Mouse (Mus musculus) heart, embryonic 13.5 days (tissue): ENCODE results near the gene Nupl2. TPM values are rescaled to one million over a fixed set of nuclear protein-coding genes. Genes with fewer than 3 reads are reported as not detected.
A peak's percentile ranks its signal among the peaks of the same experiment; 100 is the strongest.

Source experiments
- ATAC-seq: fragments of 200-750 bp; cut with Nextera tagmentation; 2 replicates; pipeline ENCODE4 v1.8.0; 2017; ENCODE audit warnings: moderate TSS enrichment; ENCODE audit not compliant: insufficient number of reproducible peaks, low FRiP score, low TSS enrichment; ENCODE audit errors: extremely low read depth
- H3K27ac ChIP-seq: fragments of 300-500 bp; sonication (generic); replicated peaks from 2 replicates; pipeline ENCODE4 v1.5.1; 2015; ENCODE audit warnings: moderate library complexity, mild to moderate bottlenecking, inconsistent platforms
- H3K27me3 ChIP-seq: fragments of 300-500 bp; sonication (generic); replicated peaks from 2 replicates; pipeline ENCODE4 v1.6.1; 2015; ENCODE audit warnings: mild to moderate bottlenecking, inconsistent platforms
- H3K36me3 ChIP-seq: fragments of 300-500 bp; sonication (generic); 2 replicates; pipeline ENCODE4 v1.6.1; 2015; ENCODE audit warnings: mild to moderate bottlenecking, inconsistent platforms
- H3K4me1 ChIP-seq: fragments of 300-500 bp; sonication (generic); 2 replicates; pipeline ENCODE4 v1.6.1; 2015; ENCODE audit warnings: inconsistent platforms
- H3K4me2 ChIP-seq: fragments of 300-500 bp; sonication (generic); 2 replicates; pipeline ENCODE4 v1.6.1; 2015; ENCODE audit warnings: inconsistent platforms, mild to moderate bottlenecking, moderate library complexity
- H3K4me3 ChIP-seq: fragments of 300-500 bp; sonication (generic); 2 replicates; pipeline ENCODE4 v1.5.1; 2015; ENCODE audit warnings: moderate library complexity, mild to moderate bottlenecking, inconsistent platforms
- H3K9ac ChIP-seq: fragments of 300-500 bp; sonication (generic); 2 replicates; pipeline ENCODE4 v1.6.1; 2015; ENCODE audit warnings: inconsistent platforms, mild to moderate bottlenecking, moderate library complexity
- H3K9me3 ChIP-seq: fragments of 300-500 bp; sonication (generic); 2 replicates; pipeline ENCODE4 v1.6.1; 2016; ENCODE audit warnings: inconsistent platforms
- WGBS: fragments of 180-500 bp; shearing (Covaris S2); methylation state at CpG from one replicate; pipeline ENCODE4 v1.1.7; 2015; ENCODE audit warnings: mixed read lengths; 5-methylcytosine and 5-hydroxymethylcytosine counted together
- polyA plus RNA-seq: library from polyadenylated mRNA; unstranded; fragments of >200 nt; fragmentation: Nextera tagmentation; extraction: Ambion mirVana; gene quantifications from 2 replicates; pipeline ENCODE4 v1.2.1, GENCODE M21; 2015

Nupl2 gene
- polyA plus RNA-seq, 1 experiment from 2014 or later = 12.7 TPM

DNA sequence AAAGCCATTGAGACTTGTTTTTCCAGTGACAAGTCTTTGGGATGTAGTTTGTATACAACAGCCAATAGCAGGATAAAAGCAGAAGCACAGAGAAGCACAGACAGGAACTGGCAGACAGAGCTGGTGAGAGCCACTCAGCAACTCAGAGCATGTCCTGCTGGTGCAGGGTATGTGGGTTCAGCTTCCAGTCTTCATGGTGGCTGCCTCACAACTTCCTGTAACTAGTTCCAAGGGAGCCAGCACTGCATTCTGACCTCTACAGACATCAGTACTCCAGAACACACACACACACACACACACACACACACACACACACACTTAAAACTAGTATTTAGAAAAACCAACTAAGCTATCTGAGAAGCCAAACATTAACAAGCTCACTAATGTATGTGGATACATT, 7.3 kb downstream of the Nupl2 start:
- Histone ChIP-seq H3K4me3 (no peak overlapping the region), H3K36me3 (peaks cover 67% of the 10 kb centered on the region), H3K27ac (no peak overlapping the region), H3K9me3 (no peaks in the 10 kb centered on the region), H3K4me2 (no peak overlapping the region), H3K4me1 (no peaks in the 10 kb centered on the region), H3K27me3 (no peaks in the 10 kb centered on the region), H3K9ac (no peak overlapping the region)
- ATAC-seq = no peak

DNA sequence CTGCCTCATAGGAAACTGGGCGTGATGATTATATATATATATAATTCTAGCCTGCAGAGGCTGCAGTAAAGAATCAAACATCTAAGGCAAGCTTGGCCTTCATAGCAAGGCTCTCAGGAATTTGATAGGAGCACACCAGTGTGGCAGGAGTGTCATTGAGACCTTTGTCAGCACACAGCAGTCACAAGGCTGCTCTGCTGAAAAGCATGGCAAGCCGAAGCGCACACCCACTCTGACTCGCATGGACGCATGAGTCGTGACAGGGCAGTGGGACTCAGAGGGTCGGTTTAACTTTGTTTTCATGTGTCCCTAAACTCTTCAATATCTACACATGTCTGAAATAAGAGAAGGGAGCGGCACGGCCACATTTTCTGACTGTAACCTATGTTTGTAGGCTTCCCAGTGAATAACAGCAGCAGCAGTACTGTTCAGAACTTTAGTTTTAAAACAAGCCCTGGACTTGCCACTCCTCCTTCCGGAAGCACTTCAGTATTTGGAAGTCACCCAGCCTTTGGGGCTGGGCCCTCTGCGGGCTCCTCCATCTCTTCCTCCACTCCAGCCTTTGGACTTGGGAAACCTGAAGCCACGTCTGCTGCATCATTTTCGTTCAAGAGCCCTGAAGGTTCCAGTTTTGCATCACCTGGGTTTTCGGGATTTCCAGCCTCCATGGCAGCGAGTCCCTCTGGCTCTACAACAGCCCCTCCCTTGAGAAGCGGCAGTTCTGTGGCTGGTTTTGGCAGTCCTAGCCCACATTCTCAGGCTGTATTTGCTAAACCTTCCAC, 16.9 kb downstream of the Nupl2 start:
- Histone ChIP-seq H3K27me3 (no peaks in the 10 kb centered on the region), H3K36me3 (peaks cover 72% of the 10 kb centered on the region), H3K4me3 (no peak overlapping the region), H3K27ac (peak overlapping the region; percentile 68), H3K4me2 (no peak overlapping the region; the same call in 1 of the 2 replicates), H3K4me1 (peaks cover 7% of the 10 kb centered on the region; the same call in 1 of the 2 replicates), H3K9ac (no peak overlapping the region), H3K9me3 (0 out of 2 replicates have a peak, but pooled peaks cover 7% of the 10 kb centered on the region)
- 79% methylated on average over 16 of the region's 16 CpGs for WGBS
- no peak for ATAC-seq

DNA sequence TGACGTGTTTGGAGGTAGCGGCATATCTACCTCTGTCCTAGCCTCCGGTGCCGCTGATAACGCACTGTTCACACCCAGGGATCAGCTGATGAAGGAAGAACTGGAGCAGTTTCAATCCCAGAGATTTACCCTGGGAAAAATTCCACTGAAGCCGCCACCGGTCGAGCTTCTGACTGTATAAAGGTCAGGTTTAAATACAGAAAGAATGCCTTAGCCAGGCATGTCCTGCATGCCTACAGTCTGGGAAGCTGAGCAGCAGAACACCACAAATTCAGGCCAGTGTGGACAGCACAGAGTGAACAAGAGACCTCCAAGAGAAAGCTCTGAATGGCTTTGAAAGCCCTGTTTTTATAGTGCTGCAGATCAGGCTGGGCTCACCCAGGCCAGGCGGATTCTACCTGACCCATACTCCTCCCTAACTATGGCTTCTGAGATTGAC, 17.6 kb downstream of the Nupl2 start:
- H3K4me3 ChIP-seq = no peak overlapping the region
- ATAC-seq = no peak
- peaks cover 67% of the 10 kb centered on the region for H3K36me3 ChIP-seq
- peak overlapping the region; percentile 68 for H3K27ac ChIP-seq
- H3K9ac ChIP-seq = no peak overlapping the region
- no peaks in the 10 kb centered on the region for H3K27me3 ChIP-seq
- H3K4me2 ChIP-seq = no peak overlapping the region; the same call in 1 of the 2 replicates
- H3K9me3 ChIP-seq = 0 out of 2 replicates have a peak, but pooled peaks cover 8% of the 10 kb centered on the region
- WGBS = 70% methylated on average over 9 of the region's 9 CpGs
- H3K4me1 ChIP-seq = peaks cover 7% of the 10 kb centered on the region; the same call in 1 of the 2 replicates

DNA sequence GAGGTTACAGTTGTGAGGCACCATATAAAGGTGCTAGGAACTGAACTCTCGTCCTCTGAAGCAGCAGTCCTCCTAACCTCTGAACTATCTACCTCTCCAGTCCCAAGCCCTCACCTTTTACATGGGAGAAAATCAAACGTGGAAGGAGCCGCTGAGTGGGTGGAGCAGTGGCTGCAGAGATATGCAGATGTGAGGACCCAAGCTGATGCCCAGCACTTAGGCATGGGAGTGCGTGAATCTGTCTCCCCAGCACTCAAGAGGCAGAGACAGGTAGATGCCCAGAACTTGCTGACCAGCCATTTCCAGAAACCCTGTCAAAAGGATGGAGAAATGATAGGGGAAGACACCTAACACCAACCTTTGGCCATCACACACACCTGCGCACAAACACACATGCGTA, 18.3 kb downstream of the Nupl2 start:
- Histone ChIP-seq H3K9me3 (0 out of 2 replicates have a peak, but pooled peaks cover 8% of the 10 kb centered on the region), H3K4me3 (no peak overlapping the region), H3K27ac (no peak overlapping the region), H3K36me3 (peaks cover 59% of the 10 kb centered on the region), H3K27me3 (no peaks in the 10 kb centered on the region), H3K4me1 (peaks cover 7% of the 10 kb centered on the region; the same call in 1 of the 2 replicates), H3K4me2 (no peak overlapping the region), H3K9ac (no peak overlapping the region)
- 91% methylated on average over 6 of the region's 6 CpGs for WGBS
- no peak for ATAC-seq

DNA sequence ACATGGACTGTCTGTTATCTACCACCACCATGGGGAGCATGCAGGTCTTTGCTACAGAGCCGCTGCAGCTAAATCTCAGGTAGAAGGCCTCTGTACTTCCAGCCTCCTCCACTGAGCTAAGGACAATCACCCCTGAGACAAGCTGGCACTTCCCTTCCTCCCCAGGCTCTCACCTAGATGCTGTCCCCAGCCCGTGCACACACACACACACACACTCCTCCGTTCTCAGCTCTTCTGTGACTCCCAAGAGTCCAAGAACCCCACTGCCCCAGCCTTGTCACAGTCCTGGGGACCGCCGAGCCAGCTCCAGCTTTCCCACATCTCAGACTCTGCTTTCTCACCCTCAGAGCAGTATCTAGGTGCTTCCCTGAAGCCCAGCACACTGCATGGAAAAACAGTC, 19.2 kb downstream of the Nupl2 start:
- no peak for ATAC-seq
- Histone ChIP-seq H3K4me3 (no peak overlapping the region), H3K4me2 (no peak overlapping the region), H3K4me1 (peaks cover 7% of the 10 kb centered on the region; the same call in 1 of the 2 replicates), H3K27ac (no peak overlapping the region), H3K27me3 (no peaks in the 10 kb centered on the region), H3K36me3 (peaks cover 51% of the 10 kb centered on the region), H3K9me3 (0 out of 2 replicates have a peak, but pooled peaks cover 8% of the 10 kb centered on the region), H3K9ac (no peak overlapping the region)
- whole genome bisulfite sequencing = 83% methylated on average over 5 of the region's 5 CpGs

- 71% methylated on average over 4 of the region's 4 CpGs for WGBS
- no peak for ATAC-seq
- no peaks in the 10 kb centered on the region; the same call in 1 of the 2 replicates for H3K27me3 ChIP-seq
Observed at GRCm38 (mm10) chr5:24188476-24188875, 23.7 kb downstream of the Nupl2 start.

DNA sequence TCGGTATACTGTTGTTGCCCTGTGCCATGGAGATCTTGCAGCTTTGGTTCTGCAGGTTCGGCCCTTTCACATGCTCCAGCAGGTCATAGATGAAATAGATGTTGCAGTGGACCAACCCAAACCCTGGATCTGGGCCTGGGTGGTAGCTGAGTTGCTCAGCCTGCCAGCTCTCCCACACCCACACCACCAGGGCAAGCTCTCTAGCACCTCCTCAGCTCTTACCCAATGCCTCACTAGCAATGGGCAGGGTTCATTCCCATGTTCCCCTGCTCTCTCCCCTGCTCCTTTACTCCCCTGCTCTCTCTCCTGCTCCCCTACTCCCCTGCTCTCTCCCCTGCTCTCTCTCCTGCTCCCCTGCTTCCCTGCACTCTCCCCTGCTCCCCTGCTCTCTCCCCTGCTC, 27.1 kb downstream of the Nupl2 start:
- 68% methylated on average over 2 of the region's 2 CpGs for WGBS
- H3K27me3 ChIP-seq = no peaks in the 10 kb centered on the region; the same call in 1 of the 2 replicates
- H3K9me3 ChIP-seq = no peaks in the 10 kb centered on the region
- no peak overlapping the region for H3K9ac ChIP-seq
- H3K4me1 ChIP-seq = peaks cover 8% of the 10 kb centered on the region; the same call in 1 of the 2 replicates
- no peak overlapping the region for H3K4me2 ChIP-seq
- no peak overlapping the region for H3K27ac ChIP-seq
- no peak for ATAC-seq
- no peak overlapping the region for H3K4me3 ChIP-seq
- no peaks in the 10 kb centered on the region for H3K36me3 ChIP-seq

More at GRCm38 (mm10) chr5:24188476-24188875, 23.7 kb downstream of the Nupl2 start:
- Histone ChIP-seq H3K9ac (no peak overlapping the region), H3K9me3 (0 out of 2 replicates have a peak, but pooled peaks cover 8% of the 10 kb centered on the region), H3K4me2 (no peak overlapping the region), H3K27ac (no peak overlapping the region), H3K36me3 (peaks cover 17% of the 10 kb centered on the region), H3K4me1 (peaks cover 8% of the 10 kb centered on the region; the same call in 1 of the 2 replicates), H3K4me3 (no peak overlapping the region)

- H3K4me2 ChIP-seq = no peak overlapping the region
- H3K4me3 ChIP-seq = no peak overlapping the region
- no peaks in the 10 kb centered on the region for H3K4me1 ChIP-seq
- H3K9ac ChIP-seq = no peak overlapping the region
- no peaks in the 10 kb centered on the region for H3K27me3 ChIP-seq
- no peaks in the 10 kb centered on the region for H3K36me3 ChIP-seq
- no peak for ATAC-seq
- 71% methylated on average over 4 of the region's 4 CpGs for WGBS
- H3K9me3 ChIP-seq = no peaks in the 10 kb centered on the region
- H3K27ac ChIP-seq = no peak overlapping the region
Observed at GRCm38 (mm10) chr5:24201006-24201405, 36.2 kb downstream of the Nupl2 start.

GRCm38 (mm10) chr5:24202492-24202891, 37.7 kb downstream of the Nupl2 start:
- H3K4me1 ChIP-seq = no peaks in the 10 kb centered on the region
- H3K27me3 ChIP-seq = no peaks in the 10 kb centered on the region
- H3K27ac ChIP-seq = no peak overlapping the region
- no peak for ATAC-seq
- H3K9me3 ChIP-seq = no peaks in the 10 kb centered on the region
- no peak overlapping the region for H3K4me2 ChIP-seq
- no peak overlapping the region for H3K4me3 ChIP-seq
- no peak overlapping the region for H3K9ac ChIP-seq
- H3K36me3 ChIP-seq = no peaks in the 10 kb centered on the region
- 73% methylated on average over 5 of the region's 5 CpGs for WGBS

DNA sequence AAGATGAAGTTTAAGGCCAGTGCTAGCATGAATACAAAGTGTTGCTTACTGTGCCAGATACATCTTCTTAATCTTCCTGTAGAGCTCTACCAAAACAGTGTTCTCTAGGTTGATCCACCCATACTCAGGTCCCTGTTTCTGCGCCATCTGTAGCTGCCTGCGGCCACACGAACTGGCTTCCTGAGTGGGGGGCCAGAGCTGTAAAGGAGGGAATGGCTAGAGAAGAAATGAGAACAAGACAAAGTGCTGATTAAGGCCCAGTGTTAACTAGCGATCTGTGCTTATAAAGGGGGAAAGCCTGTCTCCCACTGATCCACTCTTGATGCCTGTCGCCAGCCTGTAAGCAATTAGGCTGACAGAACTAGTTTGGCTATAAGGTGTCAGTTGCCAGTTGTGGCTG, 38.5 kb downstream of the Nupl2 start:
- 76% methylated on average over 5 of the region's 5 CpGs for WGBS
- ATAC-seq = no peak

DNA sequence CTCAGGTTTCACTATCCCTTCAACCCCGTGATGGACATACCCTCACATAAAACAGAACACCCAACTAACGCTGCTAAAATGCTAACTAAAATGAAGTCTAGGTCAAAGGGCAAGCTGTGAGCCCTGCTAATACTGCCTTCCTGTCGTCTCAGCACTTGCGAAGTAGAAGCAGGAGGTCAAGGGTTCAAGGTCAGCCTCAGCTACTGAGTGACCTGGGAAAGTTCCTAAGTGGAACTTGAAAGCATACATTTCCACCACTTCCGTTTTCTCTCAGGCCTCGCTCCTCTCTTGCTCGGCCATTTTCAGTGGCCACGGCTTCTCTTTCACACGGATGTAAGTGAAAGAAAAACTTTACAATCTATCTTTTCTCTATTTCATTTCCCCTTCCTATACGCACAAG, 43.2 kb downstream of the Nupl2 start:
- Histone ChIP-seq H3K4me2 (no peak overlapping the region), H3K9me3 (no peaks in the 10 kb centered on the region), H3K4me3 (no peak overlapping the region), H3K27me3 (no peaks in the 10 kb centered on the region), H3K36me3 (no peaks in the 10 kb centered on the region), H3K4me1 (no peaks in the 10 kb centered on the region), H3K27ac (no peak overlapping the region), H3K9ac (no peak overlapping the region)
- no peak for ATAC-seq
- WGBS = 64% methylated on average over 10 of the region's 10 CpGs

More for the DNA sequence above, 38.5 kb downstream of the Nupl2 start:
- H3K9ac ChIP-seq = no peak overlapping the region
- no peak overlapping the region for H3K4me3 ChIP-seq
- no peaks in the 10 kb centered on the region for H3K4me1 ChIP-seq
- no peak overlapping the region for H3K4me2 ChIP-seq
- H3K9me3 ChIP-seq = no peaks in the 10 kb centered on the region
- H3K27me3 ChIP-seq = no peaks in the 10 kb centered on the region
- no peaks in the 10 kb centered on the region for H3K36me3 ChIP-seq
- H3K27ac ChIP-seq = no peak overlapping the region

- Histone ChIP-seq H3K9ac (no peak overlapping the region), H3K27me3 (no peaks in the 10 kb centered on the region), H3K27ac (no peak overlapping the region), H3K4me2 (no peak overlapping the region), H3K4me1 (no peaks in the 10 kb centered on the region), H3K9me3 (no peaks in the 10 kb centered on the region), H3K4me3 (no peak overlapping the region), H3K36me3 (no peaks in the 10 kb centered on the region)
- 66% methylated on average over 5 of the region's 5 CpGs for WGBS
- ATAC-seq = no peak
Observed at GRCm38 (mm10) chr5:24208505-24208904, 43.7 kb downstream of the Nupl2 start.
